Mouse (Mus musculus) cerebellum, adult 9-10 months (tissue): ENCODE data around the gene Car10.
A peak's percentile ranks its signal among the peaks of the same experiment; 100 is the strongest.

ENCODE experiments used
- DNase-seq: peaks from one replicate; pipeline ENCODE4 v3.0.0; 2022

Gene Car10

GRCm38 (mm10) chr11:93502864-93503263 lies 405.0 kb downstream of the Car10 start:
- DNase-seq = no peak

GRCm38 (mm10) chr11:93503469-93503868 lies 405.6 kb downstream of the Car10 start:
- no peak for DNase-seq

GRCm38 (mm10) chr11:93509527-93510235 lies 411.9 kb downstream of the Car10 start:
- DNase-seq = no peak

- DNase-seq = no peak
Observed at GRCm38 (mm10) chr11:93512843-93513242, 415.0 kb downstream of the Car10 start.

- DNase-seq = no peak
Observed at GRCm38 (mm10) chr11:93514396-93514795, 416.6 kb downstream of the Car10 start.

GRCm38 (mm10) chr11:93515566-93515965 lies 417.7 kb downstream of the Car10 start:
- peak; percentile 94 for DNase-seq

- peak; percentile 46 for DNase-seq
Observed at GRCm38 (mm10) chr11:93516216-93516615, 418.4 kb downstream of the Car10 start.

- no peak for DNase-seq
Observed at GRCm38 (mm10) chr11:93516946-93517345, 419.1 kb downstream of the Car10 start.

GRCm38 (mm10) chr11:93522501-93522900 lies 424.7 kb downstream of the Car10 start:
- DNase-seq = no peak

GRCm38 (mm10) chr11:93525921-93526320 lies 428.1 kb downstream of the Car10 start:
- DNase-seq = no peak

GRCm38 (mm10) chr11:93531029-93531680 lies 433.3 kb downstream of the Car10 start:
- DNase-seq = peak; percentile 95

- no peak for DNase-seq
Observed at GRCm38 (mm10) chr11:93536244-93536643, 438.4 kb downstream of the Car10 start.

- no peak for DNase-seq
Observed at GRCm38 (mm10) chr11:93548904-93549303, 451.1 kb downstream of the Car10 start.

- DNase-seq = peak; percentile 67
Observed at GRCm38 (mm10) chr11:93550908-93551307, 453.1 kb downstream of the Car10 start.

- DNase-seq = no peak
Observed at GRCm38 (mm10) chr11:93559118-93559517, 461.3 kb downstream of the Car10 start.

- no peak for DNase-seq
Observed at GRCm38 (mm10) chr11:93560570-93560969, 462.7 kb downstream of the Car10 start.

GRCm38 (mm10) chr11:93562330-93562865 lies 464.6 kb downstream of the Car10 start:
- DNase-seq = no peak

GRCm38 (mm10) chr11:93565756-93566155 lies 467.9 kb downstream of the Car10 start:
- peak; percentile 90 for DNase-seq

GRCm38 (mm10) chr11:93571917-93572641 lies 474.3 kb downstream of the Car10 start:
- DNase-seq = no peak

- DNase-seq = peak; percentile 48
Observed at GRCm38 (mm10) chr11:93577441-93577840, 479.6 kb downstream of the Car10 start.

GRCm38 (mm10) chr11:93579626-93580025 lies 481.8 kb downstream of the Car10 start:
- peak; percentile 67 for DNase-seq

- no peak for DNase-seq
Observed at GRCm38 (mm10) chr11:93581326-93581725, 483.5 kb downstream of the Car10 start.

GRCm38 (mm10) chr11:93587788-93588187 lies 490.0 kb downstream of the Car10 start:
- DNase-seq = no peak

GRCm38 (mm10) chr11:93590652-93591051 lies 492.8 kb downstream of the Car10 start:
- DNase-seq = no peak
